In genomic region chr12:26351321-26351720, GRCm38 (mm10) we compare ENCODE assay signal across 8 mouse cellular contexts.
DNase-seq lines count a peak whose midpoint lies in the region.

No protein-coding gene starts in this region.

- peak; percentile 29 to 32 for DNase-seq in cerebellum, postnatal 25 days
- no peak for DNase-seq in cerebellum, postnatal 4 days (ENCODE audit: low spot score in 2 of 2)
- DNase-seq in layer of hippocampus, adult 11-12 months (ENCODE audit: low spot score): peak; percentile 40
- DNase-seq in layer of hippocampus, adult 9-10 months (ENCODE audit: low spot score): no peak
- DNase-seq in brain, adult 2 months (ENCODE audit: low read depth, low spot score): peak; percentile 73
- DNase-seq in lung, postnatal 25 days (ENCODE audit: low spot score): peak; percentile 23
- DNase-seq in urinary bladder, postnatal 14 days (ENCODE audit: low spot score): no peak
- no peak for DNase-seq in urinary bladder, postnatal 36 days (ENCODE audit: low spot score in 2 of 2)

Comparison
In these comparisons a context has a peak if more than half of its experiments do, and no peak if none do; other contexts are left out.
1. DNase-seq: peak in cerebellum, postnatal 25 days (2 of 2), layer of hippocampus, adult 11-12 months (single experiment), brain, adult 2 months (single experiment) and lung, postnatal 25 days (single experiment); none in cerebellum, postnatal 4 days (0 of 2), layer of hippocampus, adult 9-10 months (single experiment), urinary bladder, postnatal 14 days (single experiment) and urinary bladder, postnatal 36 days (0 of 2).